Mouse (Mus musculus) lung, embryonic 15.5 days (tissue): ENCODE data around the gene Zfyve19. TPM values are rescaled to one million over a fixed set of nuclear protein-coding genes. Genes with fewer than 3 reads are reported as not detected.

Source experiments
- ATAC-seq: fragments of 200-750 bp; cut with Nextera tagmentation; 2 replicates; pipeline ENCODE4 v1.8.0; 2017; ENCODE audit warnings: moderate number of reproducible peaks, borderline replicate concordance; ENCODE audit not compliant: low FRiP score, low TSS enrichment; ENCODE audit errors: extremely low read depth
- H3K27ac ChIP-seq: fragments of 300-500 bp; sonication (generic); 2 replicates; pipeline ENCODE4 v1.5.1; 2015; ENCODE audit warnings: moderate library complexity, mild to moderate bottlenecking, inconsistent platforms
- H3K27me3 ChIP-seq: fragments of 300-500 bp; sonication (generic); 2 replicates; pipeline ENCODE4 v1.6.1; 2015; ENCODE audit warnings: inconsistent platforms
- H3K36me3 ChIP-seq: fragments of 300-500 bp; sonication (generic); 2 replicates; pipeline ENCODE4 v1.6.1; 2015; ENCODE audit warnings: inconsistent platforms
- H3K4me1 ChIP-seq: fragments of 300-500 bp; sonication (generic); 2 replicates; pipeline ENCODE4 v1.6.1; 2015; ENCODE audit warnings: inconsistent platforms
- H3K4me2 ChIP-seq: fragments of 300-500 bp; sonication (generic); 2 replicates; pipeline ENCODE4 v1.6.1; 2015; ENCODE audit warnings: inconsistent platforms, mild to moderate bottlenecking, moderate library complexity
- H3K4me3 ChIP-seq: fragments of 300-500 bp; sonication (generic); 2 replicates; pipeline ENCODE4 v1.5.1; 2015; ENCODE audit warnings: mild to moderate bottlenecking, inconsistent platforms
- H3K9ac ChIP-seq: fragments of 300-500 bp; sonication (generic); 2 replicates; pipeline ENCODE4 v1.6.1; 2015; ENCODE audit warnings: inconsistent platforms
- H3K9me3 ChIP-seq: fragments of 300-500 bp; sonication (generic); 2 replicates; pipeline ENCODE4 v1.6.1; 2016; ENCODE audit warnings: inconsistent platforms
- WGBS: fragments of 180-500 bp; shearing (Covaris S2); methylation state at CpG from one replicate; pipeline ENCODE4 v1.1.7; 2015; 5-methylcytosine and 5-hydroxymethylcytosine counted together
- polyA plus RNA-seq: library from polyadenylated mRNA; unstranded; fragments of >200 nt; fragmentation: Nextera tagmentation; extraction: Ambion mirVana; gene quantifications from 2 replicates; pipeline ENCODE4 v1.2.1, GENCODE M21; 2015

Zfyve19 gene
- polyA plus RNA-seq, 1 experiment from 2014 or later: 42.6 TPM

GRCm38 (mm10) chr2:119238671-119239070, 30.3 kb downstream of the Zfyve19 start:
- peak overlapping the region; percentile 51 for H3K4me3 ChIP-seq
- WGBS: 43% methylated on average over 2 of the region's 2 CpGs
- 0 out of 2 replicates have a peak overlapping the region, but pooled peaks have one; percentile 42 for H3K9ac ChIP-seq
- peak overlapping the region; percentile 82 for H3K4me2 ChIP-seq
- peaks cover 11% of the 10 kb centered on the region for H3K4me1 ChIP-seq
- H3K27me3 ChIP-seq: peaks cover 49% of the 10 kb centered on the region
- no peak overlapping the region for H3K27ac ChIP-seq
- H3K9me3 ChIP-seq: no peaks in the 10 kb centered on the region
- ATAC-seq: no peak
- H3K36me3 ChIP-seq: no peaks in the 10 kb centered on the region

GRCm38 (mm10) chr2:119240075-119240818, 31.8 kb downstream of the Zfyve19 start:
- no peak overlapping the region for H3K4me3 ChIP-seq
- H3K36me3 ChIP-seq: no peaks in the 10 kb centered on the region
- H3K4me2 ChIP-seq: no peak overlapping the region
- ATAC-seq: no peak
- WGBS: 64% methylated on average over 4 of the region's 4 CpGs
- H3K27me3 ChIP-seq: peaks cover 45% of the 10 kb centered on the region
- no peak overlapping the region for H3K9ac ChIP-seq
- H3K4me1 ChIP-seq: peaks cover 11% of the 10 kb centered on the region
- no peak overlapping the region for H3K27ac ChIP-seq
- H3K9me3 ChIP-seq: no peaks in the 10 kb centered on the region

- Histone ChIP-seq H3K4me1 (peaks cover 11% of the 10 kb centered on the region), H3K9me3 (no peaks in the 10 kb centered on the region), H3K4me3 (no peak overlapping the region), H3K4me2 (no peak overlapping the region), H3K27me3 (peaks cover 39% of the 10 kb centered on the region), H3K36me3 (no peaks in the 10 kb centered on the region), H3K27ac (no peak overlapping the region), H3K9ac (no peak overlapping the region)
- 73% methylated on average over 4 of the region's 4 CpGs for WGBS
- no peak for ATAC-seq
Observed at GRCm38 (mm10) chr2:119240819-119241186, 32.4 kb downstream of the Zfyve19 start.

- Histone ChIP-seq H3K4me1 (peaks cover 3% of the 10 kb centered on the region; the same call in 1 of the 2 replicates), H3K9me3 (no peaks in the 10 kb centered on the region), H3K4me2 (no peak overlapping the region), H3K27me3 (peaks cover 22% of the 10 kb centered on the region), H3K27ac (no peak overlapping the region), H3K9ac (no peak overlapping the region), H3K4me3 (no peak overlapping the region), H3K36me3 (no peaks in the 10 kb centered on the region)
- no peak for ATAC-seq
- 61% methylated on average over 9 of the region's 9 CpGs for WGBS
Observed at GRCm38 (mm10) chr2:119242548-119242947, 34.1 kb downstream of the Zfyve19 start.

GRCm38 (mm10) chr2:119245246-119245645, 36.8 kb downstream of the Zfyve19 start:
- no peaks in the 10 kb centered on the region for H3K36me3 ChIP-seq
- no peaks in the 10 kb centered on the region for H3K4me1 ChIP-seq
- no peaks in the 10 kb centered on the region for H3K9me3 ChIP-seq
- no peak for ATAC-seq
- no peak overlapping the region for H3K4me2 ChIP-seq
- no peak overlapping the region for H3K4me3 ChIP-seq
- H3K27ac ChIP-seq: no peak overlapping the region
- H3K27me3 ChIP-seq: 0 out of 2 replicates have a peak, but pooled peaks cover 1% of the 10 kb centered on the region
- no peak overlapping the region for H3K9ac ChIP-seq
- WGBS: 71% methylated on average over 7 of the region's 7 CpGs

GRCm38 (mm10) chr2:119247904-119248303, 39.5 kb downstream of the Zfyve19 start:
- ATAC-seq: no peak
- Histone ChIP-seq H3K4me1 (peaks cover 6% of the 10 kb centered on the region; the same call in 1 of the 2 replicates), H3K27me3 (0 out of 2 replicates have a peak, but pooled peaks cover 2% of the 10 kb centered on the region), H3K9me3 (no peaks in the 10 kb centered on the region), H3K36me3 (no peaks in the 10 kb centered on the region), H3K27ac (no peak overlapping the region), H3K4me2 (no peak overlapping the region), H3K4me3 (no peak overlapping the region), H3K9ac (no peak overlapping the region)
- WGBS: 77% methylated on average over 9 of the region's 9 CpGs

- H3K4me2 ChIP-seq: no peak overlapping the region
- 43% methylated on average over 4 of the region's 4 CpGs for WGBS
- peaks cover 8% of the 10 kb centered on the region for H3K27me3 ChIP-seq
- no peak for ATAC-seq
- H3K27ac ChIP-seq: no peak overlapping the region
- H3K4me1 ChIP-seq: peaks cover 6% of the 10 kb centered on the region; the same call in 1 of the 2 replicates
- H3K4me3 ChIP-seq: no peak overlapping the region
- H3K36me3 ChIP-seq: no peaks in the 10 kb centered on the region
- H3K9me3 ChIP-seq: no peaks in the 10 kb centered on the region
- H3K9ac ChIP-seq: no peak overlapping the region
Observed at GRCm38 (mm10) chr2:119249592-119250061, 41.2 kb downstream of the Zfyve19 start.

- Histone ChIP-seq H3K36me3 (no peaks in the 10 kb centered on the region), H3K27me3 (peaks cover 16% of the 10 kb centered on the region), H3K9me3 (no peaks in the 10 kb centered on the region), H3K4me1 (peaks cover 6% of the 10 kb centered on the region; the same call in 1 of the 2 replicates), H3K4me3 (no peak overlapping the region), H3K27ac (no peak overlapping the region), H3K9ac (no peak overlapping the region), H3K4me2 (no peak overlapping the region)
- WGBS: 52% methylated on average over 5 of the region's 5 CpGs
- ATAC-seq: 0 out of 2 replicates have a peak, but pooled peaks have one; percentile 20
Observed at GRCm38 (mm10) chr2:119250377-119250776, 42.0 kb downstream of the Zfyve19 start.

GRCm38 (mm10) chr2:119250826-119251478, 42.5 kb downstream of the Zfyve19 start:
- peaks cover 6% of the 10 kb centered on the region; the same call in 1 of the 2 replicates for H3K4me1 ChIP-seq
- no peaks in the 10 kb centered on the region for H3K9me3 ChIP-seq
- WGBS: 9% methylated on average over 11 of the region's 11 CpGs
- no peak overlapping the region for H3K27ac ChIP-seq
- peak; percentile 43; the same call in 1 of the 2 replicates for ATAC-seq
- H3K9ac ChIP-seq: no peak overlapping the region
- no peaks in the 10 kb centered on the region for H3K36me3 ChIP-seq
- H3K27me3 ChIP-seq: peaks cover 20% of the 10 kb centered on the region
- no peak overlapping the region for H3K4me3 ChIP-seq
- peak overlapping the region; percentile 40 for H3K4me2 ChIP-seq

- Histone ChIP-seq H3K9me3 (no peaks in the 10 kb centered on the region), H3K4me3 (no peak overlapping the region)
- 23% methylated on average over 7 of the region's 7 CpGs for WGBS
Observed at GRCm38 (mm10) chr2:119254976-119255375, 46.6 kb downstream of the Zfyve19 start.

GRCm38 (mm10) chr2:119260518-119260917, 52.1 kb downstream of the Zfyve19 start:
- H3K4me2 ChIP-seq: no peak overlapping the region
- H3K36me3 ChIP-seq: no peaks in the 10 kb centered on the region
- no peak overlapping the region for H3K9ac ChIP-seq
- no peak overlapping the region for H3K27ac ChIP-seq
- H3K9me3 ChIP-seq: no peaks in the 10 kb centered on the region
- ATAC-seq: no peak
- WGBS: 60% methylated on average over 1 of the region's 1 CpGs
- no peak overlapping the region for H3K4me3 ChIP-seq
- peaks cover 8% of the 10 kb centered on the region; the same call in 1 of the 2 replicates for H3K27me3 ChIP-seq
- peaks cover 15% of the 10 kb centered on the region; the same call in 1 of the 2 replicates for H3K4me1 ChIP-seq

More at GRCm38 (mm10) chr2:119254976-119255375, 46.6 kb downstream of the Zfyve19 start:
- Histone ChIP-seq H3K4me2 (no peak overlapping the region), H3K36me3 (no peaks in the 10 kb centered on the region), H3K27me3 (peaks cover 25% of the 10 kb centered on the region), H3K4me1 (peaks cover 6% of the 10 kb centered on the region; the same call in 1 of the 2 replicates), H3K9ac (no peak overlapping the region), H3K27ac (no peak overlapping the region)
- ATAC-seq: no peak

- no peak overlapping the region for H3K4me3 ChIP-seq
- no peaks in the 10 kb centered on the region for H3K36me3 ChIP-seq
- H3K9me3 ChIP-seq: no peaks in the 10 kb centered on the region
- no peak overlapping the region for H3K27ac ChIP-seq
- peak; percentile 60; the same call in 1 of the 2 replicates for ATAC-seq
- WGBS: 28% methylated on average over 2 of the region's 2 CpGs
- H3K4me2 ChIP-seq: no peak overlapping the region
- H3K27me3 ChIP-seq: peaks cover 5% of the 10 kb centered on the region; the same call in 1 of the 2 replicates
- H3K4me1 ChIP-seq: peaks cover 15% of the 10 kb centered on the region; the same call in 1 of the 2 replicates
- H3K9ac ChIP-seq: no peak overlapping the region
Observed at GRCm38 (mm10) chr2:119261326-119261725, 52.9 kb downstream of the Zfyve19 start.
